Mouse (Mus musculus) erythroblast, embryonic 14.5 days (primary cell): ENCODE data around the gene Myt1l.

Source experiments
- GATA1 ChIP-seq: IDR thresholded peaks from 2 replicates; pipeline ENCODE4 v1.6.1; 2012; ENCODE audit warnings: low read length, inconsistent platforms, mixed read lengths
- TAL1 ChIP-seq: IDR thresholded peaks from 3 replicates; pipeline ENCODE4 v1.6.1; 2012; ENCODE audit warnings: low read length, inconsistent platforms, mixed read lengths

DNA sequence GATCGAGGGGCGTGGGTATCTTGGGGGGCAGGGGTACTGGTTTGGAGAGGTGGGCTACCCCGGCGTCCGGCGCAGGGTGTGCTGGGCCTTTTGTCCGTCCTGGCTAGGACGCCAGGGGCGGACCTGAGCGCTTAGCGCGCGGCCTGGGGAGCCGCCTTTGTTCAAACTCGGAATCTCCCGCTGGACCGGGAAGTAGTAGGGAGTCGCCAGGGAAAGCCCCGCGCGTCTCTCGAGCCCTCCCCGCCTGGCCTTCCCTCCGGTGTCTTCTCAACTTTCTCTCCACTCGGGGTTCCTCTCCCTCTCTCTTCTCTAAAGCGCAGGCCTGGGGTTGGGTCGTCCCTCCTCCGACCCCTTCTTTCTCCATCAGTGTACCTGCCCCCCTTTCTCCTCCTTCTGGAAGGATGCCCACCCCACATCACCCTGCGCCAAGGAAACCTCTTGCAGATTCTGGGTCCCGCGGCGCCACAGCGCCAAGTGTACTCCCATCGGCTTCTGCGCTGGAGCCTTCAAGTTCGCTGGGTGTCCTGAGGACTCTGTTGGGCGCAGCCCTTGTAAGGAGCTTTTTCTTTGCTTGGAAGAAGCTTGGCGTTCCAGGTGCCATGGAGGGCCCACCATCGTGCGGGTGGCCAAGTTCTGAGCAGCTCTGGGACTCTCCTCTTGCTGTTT, 410.3 kb downstream of the Myt1l start:
- TF ChIP-seq GATA1 (no peak), TAL1 (no peak)
